Mouse (Mus musculus) lung, embryonic 15.5 days (tissue): ENCODE results near the gene Pou6f2. TPM values are rescaled to one million over a fixed set of nuclear protein-coding genes. Genes with fewer than 3 reads are reported as not detected.

Experiments
- ATAC-seq: fragments of 200-750 bp; cut with Nextera tagmentation; 2 replicates; pipeline ENCODE4 v1.8.0; 2017; ENCODE audit warnings: moderate number of reproducible peaks, borderline replicate concordance; ENCODE audit not compliant: low FRiP score, low TSS enrichment; ENCODE audit errors: extremely low read depth
- H3K27ac ChIP-seq: fragments of 300-500 bp; sonication (generic); 2 replicates; pipeline ENCODE4 v1.5.1; 2015; ENCODE audit warnings: moderate library complexity, mild to moderate bottlenecking, inconsistent platforms
- H3K27me3 ChIP-seq: fragments of 300-500 bp; sonication (generic); 2 replicates; pipeline ENCODE4 v1.6.1; 2015; ENCODE audit warnings: inconsistent platforms
- H3K36me3 ChIP-seq: fragments of 300-500 bp; sonication (generic); 2 replicates; pipeline ENCODE4 v1.6.1; 2015; ENCODE audit warnings: inconsistent platforms
- H3K4me1 ChIP-seq: fragments of 300-500 bp; sonication (generic); 2 replicates; pipeline ENCODE4 v1.6.1; 2015; ENCODE audit warnings: inconsistent platforms
- H3K4me2 ChIP-seq: fragments of 300-500 bp; sonication (generic); 2 replicates; pipeline ENCODE4 v1.6.1; 2015; ENCODE audit warnings: inconsistent platforms, mild to moderate bottlenecking, moderate library complexity
- H3K4me3 ChIP-seq: fragments of 300-500 bp; sonication (generic); 2 replicates; pipeline ENCODE4 v1.5.1; 2015; ENCODE audit warnings: mild to moderate bottlenecking, inconsistent platforms
- H3K9ac ChIP-seq: fragments of 300-500 bp; sonication (generic); 2 replicates; pipeline ENCODE4 v1.6.1; 2015; ENCODE audit warnings: inconsistent platforms
- H3K9me3 ChIP-seq: fragments of 300-500 bp; sonication (generic); 2 replicates; pipeline ENCODE4 v1.6.1; 2016; ENCODE audit warnings: inconsistent platforms
- WGBS: fragments of 180-500 bp; shearing (Covaris S2); methylation state at CpG from one replicate; pipeline ENCODE4 v1.1.7; 2015; 5-methylcytosine and 5-hydroxymethylcytosine counted together
- polyA plus RNA-seq: library from polyadenylated mRNA; unstranded; fragments of >200 nt; fragmentation: Nextera tagmentation; extraction: Ambion mirVana; gene quantifications from 2 replicates; pipeline ENCODE4 v1.2.1, GENCODE M21; 2015

Gene Pou6f2
- polyA plus RNA-seq, 1 experiment from 2014 or later: 0.16 TPM

DNA sequence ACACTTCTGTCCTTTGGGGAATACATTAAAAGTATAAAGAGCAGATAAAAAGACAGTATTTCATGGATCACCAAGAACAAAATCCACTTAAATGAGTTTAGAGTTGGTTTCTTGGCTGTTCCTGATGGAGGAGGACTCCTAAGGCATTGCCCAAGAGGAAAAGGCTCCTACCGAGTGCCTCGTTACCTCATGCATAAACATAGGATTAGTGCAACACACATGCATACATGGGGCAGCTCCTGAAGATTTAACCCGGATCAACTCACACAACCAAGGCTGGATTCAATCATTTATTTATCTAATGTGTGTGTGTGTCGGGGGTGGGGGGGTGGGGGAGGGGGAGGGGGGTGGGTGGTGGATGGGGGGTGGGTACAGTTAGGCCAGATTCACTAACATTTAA, 269.4 kb downstream of the Pou6f2 start:
- 41% methylated on average over 4 of the region's 4 CpGs for WGBS
- Histone ChIP-seq H3K9ac (no peak overlapping the region), H3K4me2 (no peak overlapping the region), H3K4me1 (no peaks in the 10 kb centered on the region), H3K4me3 (no peak overlapping the region), H3K27me3 (no peaks in the 10 kb centered on the region), H3K36me3 (no peaks in the 10 kb centered on the region), H3K9me3 (no peaks in the 10 kb centered on the region), H3K27ac (no peak overlapping the region)
- ATAC-seq: no peak

DNA sequence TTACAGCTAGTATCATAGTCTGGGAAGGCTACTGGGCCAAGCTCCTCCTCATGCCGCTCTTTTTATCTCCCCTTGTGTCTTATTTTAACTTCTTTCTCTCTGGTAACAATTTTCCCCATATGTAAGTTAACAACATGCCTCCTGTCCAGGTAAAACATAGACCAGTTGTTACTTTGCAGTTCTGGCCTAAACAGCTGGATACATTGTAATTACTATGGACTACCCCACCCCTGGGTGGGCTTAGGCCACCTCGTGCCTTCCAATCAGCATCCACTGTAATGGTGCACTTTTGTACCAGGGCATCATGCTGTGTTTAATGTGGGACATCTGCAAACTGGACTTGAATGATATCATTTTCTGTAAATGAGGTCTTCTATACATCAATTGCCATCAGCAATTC, 271.4 kb downstream of the Pou6f2 start:
- 65% methylated on average over 2 of the region's 2 CpGs for WGBS
- no peak overlapping the region for H3K4me3 ChIP-seq

GRCm38 (mm10) chr13:18125226-18126000, 272.1 kb downstream of the Pou6f2 start:
- Histone ChIP-seq H3K4me1 (no peaks in the 10 kb centered on the region), H3K36me3 (no peaks in the 10 kb centered on the region), H3K4me2 (no peak overlapping the region), H3K27me3 (no peaks in the 10 kb centered on the region), H3K9ac (no peak overlapping the region), H3K9me3 (no peaks in the 10 kb centered on the region), H3K27ac (no peak overlapping the region), H3K4me3 (no peak overlapping the region)
- no peak for ATAC-seq
- WGBS: 60% methylated on average over 15 of the region's 15 CpGs

More for the DNA sequence above, 271.4 kb downstream of the Pou6f2 start:
- Histone ChIP-seq H3K4me2 (no peak overlapping the region), H3K36me3 (no peaks in the 10 kb centered on the region), H3K9ac (no peak overlapping the region), H3K27me3 (no peaks in the 10 kb centered on the region), H3K9me3 (no peaks in the 10 kb centered on the region), H3K4me1 (no peaks in the 10 kb centered on the region), H3K27ac (no peak overlapping the region)
- ATAC-seq: no peak

DNA sequence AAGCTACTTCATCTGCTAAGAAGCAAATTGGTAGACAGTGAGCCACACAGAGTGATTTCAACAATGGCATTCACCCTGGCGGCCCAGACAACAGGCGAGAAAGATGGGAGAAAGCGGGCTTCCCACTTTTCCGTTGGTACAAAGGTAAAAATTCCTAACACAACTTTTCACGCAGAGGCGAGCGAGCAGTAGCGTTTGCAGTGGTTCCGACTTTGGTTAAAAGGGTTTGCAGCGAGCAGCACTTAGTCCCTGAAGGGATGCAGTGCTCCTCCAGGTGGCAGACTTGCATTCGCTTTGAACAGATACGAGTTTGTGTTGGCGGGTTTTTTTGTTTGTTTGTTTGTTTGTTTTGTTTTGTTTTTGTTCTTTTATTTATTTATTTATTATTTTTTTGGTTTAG, 273.1 kb downstream of the Pou6f2 start:
- Histone ChIP-seq H3K27me3 (no peaks in the 10 kb centered on the region), H3K4me2 (peak overlapping the region; percentile 54), H3K27ac (no peak overlapping the region), H3K9ac (no peak overlapping the region), H3K4me3 (peak overlapping the region; percentile 17; the same call in 1 of the 2 replicates), H3K4me1 (no peaks in the 10 kb centered on the region), H3K36me3 (no peaks in the 10 kb centered on the region), H3K9me3 (no peaks in the 10 kb centered on the region)
- no peak for ATAC-seq
- WGBS: 18% methylated on average over 13 of the region's 13 CpGs

GRCm38 (mm10) chr13:18120406-18120805, 277.1 kb downstream of the Pou6f2 start:
- Histone ChIP-seq H3K27ac (no peak overlapping the region), H3K36me3 (no peaks in the 10 kb centered on the region), H3K27me3 (no peaks in the 10 kb centered on the region), H3K9me3 (no peaks in the 10 kb centered on the region), H3K9ac (no peak overlapping the region), H3K4me2 (no peak overlapping the region), H3K4me3 (no peak overlapping the region), H3K4me1 (no peaks in the 10 kb centered on the region)
- ATAC-seq: no peak
- WGBS: 92% methylated on average over 2 of the region's 2 CpGs

GRCm38 (mm10) chr13:18081443-18082119, 315.9 kb downstream of the Pou6f2 start:
- WGBS: 42% methylated on average over 10 of the region's 10 CpGs
- Histone ChIP-seq H3K4me1 (no peaks in the 10 kb centered on the region), H3K9me3 (no peaks in the 10 kb centered on the region), H3K27ac (no peak overlapping the region), H3K4me3 (no peak overlapping the region), H3K4me2 (no peak overlapping the region), H3K9ac (no peak overlapping the region), H3K36me3 (no peaks in the 10 kb centered on the region), H3K27me3 (no peaks in the 10 kb centered on the region)
- ATAC-seq: no peak
